Mouse (Mus musculus) G1E (cell line): ENCODE results near the gene 2010111I01Rik. TPM values are rescaled to one million over a fixed set of nuclear protein-coding genes. Genes with fewer than 3 reads are reported as not detected.

Experiments
- ATAC-seq: 2 replicates; pipeline ENCODE4 v1.8.0; 2016; ENCODE audit warnings: mild to moderate bottlenecking; ENCODE audit not compliant: insufficient number of reproducible peaks, poor library complexity, low FRiP score, severe bottlenecking; ENCODE audit errors: extremely low read depth
- DNase-seq: peaks from one replicate; pipeline ENCODE4 v3.0.0; 2012; ENCODE audit warnings: low spot score
- H3K27me3 ChIP-seq: 2 replicates; pipeline ENCODE4 v1.6.1; 2012; ENCODE audit warnings: mild to moderate bottlenecking, low read length, inconsistent platforms; ENCODE audit not compliant: insufficient read depth
- H3K36me3 ChIP-seq: replicated peaks from 2 replicates; pipeline ENCODE3; 2012; ENCODE audit warnings: mild to moderate bottlenecking, inconsistent platforms
- H3K4me1 ChIP-seq: 2 replicates; pipeline ENCODE4 v1.6.1; 2012; ENCODE audit warnings: low read depth, low read length, inconsistent platforms, mixed read lengths; ENCODE audit not compliant: insufficient read depth
- H3K4me3 ChIP-seq: 2 replicates; pipeline ENCODE4 v1.5.1; 2012; ENCODE audit warnings: low read depth, mild to moderate bottlenecking, inconsistent platforms, low read length, moderate library complexity, mixed read lengths
- H3K9me3 ChIP-seq: replicated peaks from 2 replicates; pipeline ENCODE4 v1.6.1; 2012; ENCODE audit warnings: inconsistent platforms
- CTCF ChIP-seq: IDR thresholded peaks from 2 replicates; pipeline ENCODE4 v1.5.1; 2012; ENCODE audit warnings: low read depth, low read length, inconsistent platforms, mixed read lengths
- GATA1 ChIP-seq: IDR thresholded peaks from 2 replicates; pipeline ENCODE4 v1.6.1; 2012; ENCODE audit warnings: borderline replicate concordance, low read length, inconsistent platforms, mixed read lengths
- GATA2 ChIP-seq: IDR thresholded peaks from 2 replicates; pipeline ENCODE4 v1.6.1; 2012; ENCODE audit warnings: low read depth, low read length, inconsistent platforms, borderline replicate concordance
- POLR2AphosphoS5 ChIP-seq: IDR thresholded peaks from 2 replicates; pipeline ENCODE4 v1.6.1; 2012; ENCODE audit warnings: low read depth, low read length, inconsistent platforms; ENCODE audit not compliant: insufficient replicate concordance
- TAL1 ChIP-seq: conservative IDR thresholded peaks from 2 replicates; pipeline ENCODE4 v1.6.1; 2012; ENCODE audit warnings: low read depth, low read length, inconsistent platforms, mixed read lengths
- polyA plus RNA-seq: library from polyadenylated mRNA; stranded (reverse); fragments of >175 nt; gene quantifications from 2 replicates; pipeline ENCODE4 v1.2.3, GENCODE M21; 2012
- total RNA-seq, 2 experiments: library from RNA; stranded (forward) in 1 of 2; stranded (reverse) in 1 of 2; fragments of 200-1000 nt in 1 of 2; fragments of >200 nt in 1 of 2; fragmentation: Nextera tagmentation in 1 of 2; gene quantifications; 2 replicates each; pipeline ENCODE4 v1.2.3; 2014 to 2017

Gene 2010111I01Rik
- total and polyA plus RNA-seq, 3 experiments: 14.7 to 57.2 (median 22.2) TPM

GRCm38 (mm10) chr13:63148157-63148556, 183.5 kb downstream of the 2010111I01Rik start:
- no peak overlapping the region for H3K4me3 ChIP-seq
- ATAC-seq: no peak
- H3K27me3 ChIP-seq: no peaks in the 10 kb centered on the region
- H3K36me3 ChIP-seq: no peaks in the 10 kb centered on the region
- H3K9me3 ChIP-seq: no peaks in the 10 kb centered on the region
- DNase-seq: no peak
- TF ChIP-seq POLR2AphosphoS5 (no peak), TAL1 (no peak), CTCF (no peak), GATA2 (no peak), GATA1 (no peak)
- no peaks in the 10 kb centered on the region for H3K4me1 ChIP-seq

GRCm38 (mm10) chr13:63150470-63151020, 185.9 kb downstream of the 2010111I01Rik start:
- no peaks in the 10 kb centered on the region for H3K36me3 ChIP-seq
- H3K4me1 ChIP-seq: no peaks in the 10 kb centered on the region
- no peak overlapping the region for H3K4me3 ChIP-seq
- no peak for TF ChIP-seq TAL1
- no peak for TF ChIP-seq GATA1
- no peak for TF ChIP-seq GATA2
- no peak for TF ChIP-seq CTCF
- TF ChIP-seq POLR2AphosphoS5: no peak
- no peak for DNase-seq
- no peak for ATAC-seq
- H3K27me3 ChIP-seq: no peaks in the 10 kb centered on the region
- H3K9me3 ChIP-seq: no peaks in the 10 kb centered on the region

- Histone ChIP-seq H3K4me3 (no peak overlapping the region), H3K9me3 (no peaks in the 10 kb centered on the region), H3K4me1 (no peaks in the 10 kb centered on the region), H3K27me3 (no peaks in the 10 kb centered on the region), H3K36me3 (no peaks in the 10 kb centered on the region)
- TF ChIP-seq TAL1 (no peak), GATA2 (no peak)
- DNase-seq (no peak), ATAC-seq (no peak)
These were observed 186.5 kb downstream of the 2010111I01Rik start for GRCm38 (mm10) chr13:63151028-63151738.

DNA sequence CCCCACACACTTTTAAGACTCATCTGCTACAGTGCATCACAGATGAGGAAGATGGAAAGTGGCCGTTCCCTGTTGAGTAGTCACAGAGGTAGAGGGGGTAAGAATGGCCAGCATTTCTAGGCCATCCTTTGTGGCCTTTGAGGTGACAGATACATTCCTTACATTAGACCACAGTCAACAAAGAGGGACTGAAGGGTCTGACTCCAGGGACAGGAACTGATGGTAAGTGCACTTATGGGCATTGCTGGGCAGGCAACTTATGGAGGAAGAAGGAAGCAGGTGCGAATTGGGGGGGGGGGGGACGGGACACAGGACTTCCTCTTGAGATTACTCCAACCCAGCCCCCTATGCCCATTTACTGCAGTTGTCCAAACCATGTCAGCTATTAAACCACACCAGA, 187.8 kb downstream of the 2010111I01Rik start:
- no peaks in the 10 kb centered on the region for H3K9me3 ChIP-seq
- no peaks in the 10 kb centered on the region for H3K36me3 ChIP-seq
- no peaks in the 10 kb centered on the region for H3K4me1 ChIP-seq
- H3K4me3 ChIP-seq: no peak overlapping the region
- ATAC-seq (no peak), DNase-seq (no peak)
- no peaks in the 10 kb centered on the region for H3K27me3 ChIP-seq
- TF ChIP-seq GATA1 (no peak), GATA2 (no peak), CTCF (no peak), POLR2AphosphoS5 (no peak), TAL1 (no peak)

DNA sequence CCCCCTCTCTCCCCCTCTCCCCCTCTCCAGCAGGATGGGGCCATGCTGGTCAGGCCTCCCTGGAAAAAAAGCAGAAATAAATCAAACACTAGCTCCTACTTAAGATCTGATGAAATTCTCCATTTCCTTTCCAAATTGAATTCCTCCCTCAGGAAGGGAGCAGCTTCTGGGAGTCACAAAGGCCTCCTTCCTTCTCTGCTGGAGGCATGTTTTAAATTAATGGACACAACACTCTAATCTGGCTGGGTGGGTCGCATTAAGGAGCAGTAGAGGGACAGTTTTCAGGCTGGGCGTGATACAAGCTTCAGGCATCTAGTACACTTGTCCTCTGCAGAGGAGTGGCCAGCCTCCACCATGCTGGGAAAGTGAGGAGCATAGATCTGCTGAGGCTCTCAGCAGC, 188.7 kb downstream of the 2010111I01Rik start:
- ATAC-seq (no peak), DNase-seq (no peak)
- no peaks in the 10 kb centered on the region for H3K4me1 ChIP-seq
- no peaks in the 10 kb centered on the region for H3K9me3 ChIP-seq
- H3K4me3 ChIP-seq: no peak overlapping the region
- no peaks in the 10 kb centered on the region for H3K27me3 ChIP-seq
- TF ChIP-seq TAL1 (no peak), CTCF (no peak), GATA1 (no peak), GATA2 (no peak), POLR2AphosphoS5 (no peak)
- H3K36me3 ChIP-seq: no peaks in the 10 kb centered on the region

- DNase-seq (no peak), ATAC-seq (no peak)
- no peak overlapping the region for H3K4me3 ChIP-seq
- H3K36me3 ChIP-seq: no peaks in the 10 kb centered on the region
- H3K9me3 ChIP-seq: no peaks in the 10 kb centered on the region
- TF ChIP-seq GATA2 (no peak), GATA1 (no peak), POLR2AphosphoS5 (no peak), TAL1 (no peak), CTCF (no peak)
- H3K27me3 ChIP-seq: no peaks in the 10 kb centered on the region
- H3K4me1 ChIP-seq: no peaks in the 10 kb centered on the region
These were observed 190.3 kb downstream of the 2010111I01Rik start for GRCm38 (mm10) chr13:63154851-63155571.
